Mouse (Mus musculus) erythroblast, adult 5-6 weeks (primary cell): ENCODE data around the gene Thrb. TPM values are rescaled to one million over a fixed set of nuclear protein-coding genes. Genes with fewer than 3 reads are reported as not detected.
"Not testable (repeated sequence)": the region's sequence is repeated elsewhere in the genome, so short reads cannot be mapped to it uniquely, and the experiment has no call there.

Source experiments
- ATAC-seq: replicated peaks from 2 replicates; pipeline ENCODE4 v1.8.0; 2016; ENCODE audit warnings: moderate number of reproducible peaks, mild to moderate bottlenecking, moderate TSS enrichment, inconsistent platforms; ENCODE audit not compliant: poor library complexity, low FRiP score, severe bottlenecking
- total RNA-seq, 2 experiments: library from RNA; stranded (forward) in 1 of 2; stranded (reverse) in 1 of 2; fragments of 150-400 nt in 1 of 2; fragments of 200-764, 138-1000 nt in 1 of 2; gene quantifications; 2 replicates each; pipeline versions ENCODE4 v1.2.3 to v1.2.4; 2015 to 2017; ENCODE audit warnings: low replicate concordance in 2 of 2

Thrb gene
- total RNA-seq, 2 experiments from 2014 or later: not detected

DNA sequence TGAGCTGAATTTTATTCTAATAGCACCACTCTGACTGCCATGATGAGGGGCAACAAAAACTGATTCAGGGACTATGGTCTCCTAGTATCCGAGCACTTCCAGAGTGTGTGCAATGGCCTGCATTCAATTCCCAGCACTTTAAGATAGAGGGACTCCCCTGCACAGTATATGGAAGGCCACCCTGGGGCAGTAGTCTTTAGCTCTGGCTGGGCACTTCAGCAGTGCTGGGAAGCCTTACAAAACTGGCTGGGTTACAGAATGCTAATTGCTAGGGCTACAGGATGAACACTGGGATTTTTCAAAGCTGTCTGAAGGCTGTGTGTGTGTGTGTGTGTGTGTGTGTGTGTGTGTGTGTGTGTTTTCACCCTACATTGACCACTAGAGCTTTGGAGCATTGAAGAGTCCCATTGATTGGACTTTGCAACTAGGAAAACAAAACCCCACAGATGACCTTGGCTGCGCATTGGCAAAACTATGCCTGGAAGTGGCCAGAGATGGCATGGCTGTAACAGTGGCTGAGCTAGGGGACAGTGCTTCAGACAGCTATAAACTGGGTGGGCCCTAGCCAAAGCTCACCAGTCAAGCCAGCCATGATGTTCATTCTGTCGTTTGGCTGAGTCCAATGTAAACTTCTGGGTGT is 257.2 kb downstream of the Thrb start:
- no peak for ATAC-seq

DNA sequence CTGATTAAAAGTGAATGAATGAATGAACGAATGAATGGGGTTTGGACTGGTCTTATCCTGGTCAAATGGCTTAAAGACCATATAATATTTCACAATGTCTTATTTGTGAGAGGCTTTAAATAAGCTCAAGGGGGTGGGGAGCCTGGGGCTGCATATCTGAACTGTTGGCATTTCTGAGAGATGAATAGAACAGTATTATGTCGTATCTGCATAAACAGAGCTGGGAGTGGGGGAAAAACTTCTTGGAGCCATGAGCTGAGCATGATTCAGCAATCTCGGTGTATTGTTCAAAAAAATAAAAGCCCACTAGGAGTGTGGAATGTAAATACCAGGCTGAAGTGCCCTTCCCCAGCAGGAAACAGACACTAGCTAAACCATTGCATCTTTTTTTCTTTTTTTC is 257.8 kb downstream of the Thrb start:
- ATAC-seq: no peak

DNA sequence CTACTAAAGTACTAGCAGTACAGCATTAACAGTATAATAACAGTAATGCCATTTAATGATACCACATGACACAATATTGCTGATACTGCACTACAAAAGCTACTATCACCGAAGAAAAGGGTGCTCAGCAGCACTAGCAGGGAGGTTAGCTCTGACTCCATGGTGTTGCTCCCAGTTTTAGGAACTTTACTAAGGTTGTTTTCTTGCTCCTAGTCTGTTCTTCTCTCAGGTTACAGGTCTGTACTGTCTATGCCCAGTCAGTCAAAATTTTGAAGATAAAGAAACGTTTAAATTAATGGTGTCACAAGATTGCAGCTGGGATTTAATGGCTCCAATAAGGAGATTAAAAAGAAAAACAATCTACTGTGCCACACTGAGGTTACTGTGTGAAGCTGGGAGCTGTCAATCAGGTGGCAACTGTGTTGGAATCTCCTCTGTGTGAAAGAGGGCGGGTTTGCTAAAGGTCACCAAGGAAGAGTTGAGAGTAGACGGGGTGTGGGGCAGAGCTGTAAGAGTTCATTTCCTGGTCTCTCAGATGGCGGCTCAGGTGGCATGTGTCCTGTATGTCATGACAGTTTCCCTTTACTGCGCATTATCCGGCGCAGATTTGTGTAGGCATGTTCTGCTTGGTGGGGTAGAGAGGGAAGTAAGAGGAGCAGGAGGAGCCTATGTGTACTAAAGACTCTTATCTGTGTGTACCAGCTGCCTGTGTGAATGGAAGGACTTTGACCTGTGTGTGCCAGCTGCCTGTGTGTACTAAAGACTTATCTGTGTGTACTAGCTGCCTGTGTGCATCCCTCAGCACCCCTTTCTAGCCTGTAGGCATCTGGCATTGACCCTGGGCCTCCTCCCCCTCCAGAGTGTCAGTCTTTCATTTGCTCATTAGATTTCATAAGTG is 263.0 kb downstream of the Thrb start:
- no peak for ATAC-seq

DNA sequence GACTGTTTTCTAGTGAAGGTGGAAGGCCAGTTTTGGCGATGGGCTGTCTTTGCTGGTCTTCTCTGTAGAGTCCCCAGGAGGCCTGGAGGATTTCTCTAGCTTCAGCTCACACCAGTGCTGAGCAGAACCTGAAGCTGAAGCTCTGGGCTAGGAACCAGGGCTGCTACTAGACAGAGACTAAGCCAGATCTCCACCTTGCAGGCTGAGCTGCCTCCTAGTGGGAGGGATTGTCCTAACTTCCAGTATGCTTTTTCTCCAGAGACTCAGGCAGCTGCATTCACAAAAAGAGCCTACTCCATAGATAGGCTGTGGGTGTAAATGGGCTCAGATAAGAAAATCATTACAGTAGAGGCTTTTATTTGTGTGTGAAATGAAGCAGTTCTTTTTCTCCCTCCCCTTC is 267.4 kb downstream of the Thrb start:
- ATAC-seq: no peak

DNA sequence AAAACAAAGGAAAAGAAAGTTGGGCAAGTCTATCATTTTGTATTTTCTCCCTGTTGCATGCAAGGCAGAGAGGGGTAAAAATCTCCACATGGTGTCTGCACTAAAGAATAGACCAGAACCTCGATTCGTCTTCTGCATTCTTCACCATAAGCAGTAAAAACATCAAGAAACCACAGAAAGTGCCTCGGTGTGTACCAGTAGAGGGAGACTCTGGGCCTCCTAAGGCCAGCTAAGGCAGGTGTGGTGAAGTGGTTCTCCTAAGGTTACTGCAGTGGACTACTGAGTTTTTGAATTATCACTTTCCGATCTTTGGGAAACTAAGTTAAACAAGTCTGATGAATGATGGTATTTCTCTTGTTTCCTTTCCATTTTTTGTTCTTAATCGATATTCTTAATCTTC is 269.5 kb downstream of the Thrb start:
- no peak for ATAC-seq

DNA sequence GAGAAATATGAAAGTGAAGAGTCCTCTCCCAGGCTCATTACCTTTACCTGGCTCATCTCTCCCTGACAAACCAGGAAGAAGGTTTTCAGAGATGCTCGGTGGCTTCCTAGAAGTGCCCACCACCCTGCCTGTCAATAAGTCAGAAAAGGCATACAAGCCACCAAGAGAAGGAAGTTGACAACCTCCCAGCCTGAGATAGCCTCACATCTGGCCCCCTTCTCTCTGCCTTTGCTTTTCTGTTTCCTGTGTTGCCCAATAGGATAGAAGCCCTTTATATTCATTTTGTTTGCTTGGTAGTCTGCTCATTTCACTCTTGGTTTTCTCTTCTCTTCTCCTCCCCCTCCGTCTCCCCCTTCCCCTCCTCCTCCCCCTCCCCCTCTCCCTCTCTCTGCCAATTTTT is 273.4 kb downstream of the Thrb start:
- ATAC-seq: no peak

DNA sequence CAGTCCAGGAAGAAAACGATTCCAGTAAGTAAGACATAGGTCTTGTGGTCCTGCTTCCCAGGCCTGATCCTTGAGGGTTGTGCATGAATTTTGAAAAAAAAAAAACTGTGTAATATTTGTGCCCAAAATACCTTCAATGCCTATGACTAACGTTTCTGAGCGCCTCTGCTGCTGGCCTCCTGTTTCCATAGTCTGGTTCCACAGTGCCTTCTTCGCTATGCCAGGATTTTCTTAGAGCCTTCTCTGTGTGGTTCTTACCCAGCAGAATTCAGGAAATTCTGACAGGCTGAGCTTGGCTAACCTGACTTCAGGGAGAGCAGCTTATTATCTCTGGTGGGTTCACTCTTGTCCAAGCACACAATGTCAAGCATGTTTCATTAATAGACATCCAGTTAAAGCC is 274.7 kb downstream of the Thrb start:
- ATAC-seq: not testable (repeated sequence)

DNA sequence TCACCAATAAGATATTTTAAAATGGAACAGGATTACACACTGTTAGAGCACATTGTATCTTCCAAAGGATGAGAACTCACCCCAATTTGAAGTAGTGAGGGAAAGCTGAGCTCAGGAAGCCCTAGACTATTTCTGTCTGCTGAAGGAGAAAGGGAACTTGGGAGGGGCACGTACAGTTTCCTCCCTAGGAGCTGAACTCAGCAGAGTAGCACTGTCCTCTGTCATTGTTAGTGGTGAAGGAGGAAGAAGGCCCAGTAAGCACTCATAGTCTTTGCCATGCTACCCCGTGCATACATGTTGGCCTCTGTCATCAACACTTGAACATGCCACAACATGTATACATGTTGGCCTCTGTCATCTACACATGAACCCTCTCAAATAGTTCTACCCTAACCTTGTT is 294.0 kb downstream of the Thrb start:
- ATAC-seq: no peak

DNA sequence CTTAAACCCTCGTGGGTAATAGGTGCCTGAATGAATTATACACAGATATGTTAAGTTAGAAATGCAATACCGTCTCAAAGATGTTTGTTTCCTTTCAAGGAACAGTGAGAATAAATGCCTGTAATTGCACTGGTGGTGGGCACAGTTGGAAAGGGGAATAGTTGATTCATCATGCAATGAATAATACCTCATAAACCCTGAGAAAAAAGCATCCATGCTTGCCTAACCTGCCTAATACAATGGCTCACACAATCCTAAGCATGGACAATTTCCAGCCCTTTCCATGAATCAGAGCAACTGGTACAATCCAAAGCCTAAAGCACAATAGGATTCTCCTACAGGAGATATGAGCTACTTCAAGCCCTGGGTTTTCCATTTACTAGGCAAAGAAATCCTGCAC is 299.8 kb downstream of the Thrb start:
- ATAC-seq: no peak

DNA sequence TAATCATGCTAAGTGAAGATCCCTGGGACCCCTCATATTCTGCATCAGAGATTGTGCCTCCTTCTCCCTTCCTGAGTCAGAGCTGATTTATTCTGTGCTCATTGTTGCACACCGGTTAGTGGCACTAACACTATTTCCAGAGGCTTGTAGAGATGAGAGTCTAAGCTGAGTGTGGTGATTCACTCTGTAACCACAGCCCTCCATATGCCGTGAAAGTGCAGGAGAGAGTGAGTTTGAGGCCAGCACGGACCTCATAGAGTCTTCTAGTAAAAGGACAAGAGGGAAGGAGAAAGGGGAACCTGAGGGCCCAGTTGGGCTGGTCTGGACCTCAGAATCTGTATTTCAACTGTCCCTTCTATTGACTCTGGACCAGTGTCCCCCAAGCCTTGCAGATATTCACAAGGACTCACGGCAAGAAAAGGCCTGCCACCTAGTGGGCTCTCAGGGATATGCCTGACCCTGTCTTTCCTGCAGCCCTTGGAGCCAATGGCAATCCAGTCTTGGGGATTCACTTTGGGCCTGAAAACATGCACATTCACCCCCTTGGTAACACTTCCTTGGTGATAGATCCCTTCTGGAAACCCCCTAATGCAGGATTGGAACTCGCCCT is 307.2 kb downstream of the Thrb start:
- ATAC-seq: no peak

DNA sequence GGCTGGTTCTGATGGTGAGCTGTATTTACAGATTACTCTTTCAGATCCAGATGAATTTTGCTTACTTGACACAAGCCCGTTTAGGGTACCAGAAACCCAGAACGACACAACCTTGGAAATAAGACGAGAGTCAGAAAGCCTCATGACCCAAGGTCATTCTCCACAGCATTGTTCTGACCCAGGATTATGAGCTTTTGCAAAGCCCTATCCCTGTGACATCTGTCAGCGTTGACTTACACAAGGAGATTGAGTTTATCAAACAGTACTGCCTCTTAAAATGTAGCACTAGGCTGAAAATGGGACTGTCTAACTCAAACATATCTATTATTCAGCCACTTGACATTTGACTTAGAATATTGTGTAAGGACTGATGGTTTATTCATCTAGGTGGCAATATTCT is 312.1 kb downstream of the Thrb start:
- ATAC-seq: no peak

DNA sequence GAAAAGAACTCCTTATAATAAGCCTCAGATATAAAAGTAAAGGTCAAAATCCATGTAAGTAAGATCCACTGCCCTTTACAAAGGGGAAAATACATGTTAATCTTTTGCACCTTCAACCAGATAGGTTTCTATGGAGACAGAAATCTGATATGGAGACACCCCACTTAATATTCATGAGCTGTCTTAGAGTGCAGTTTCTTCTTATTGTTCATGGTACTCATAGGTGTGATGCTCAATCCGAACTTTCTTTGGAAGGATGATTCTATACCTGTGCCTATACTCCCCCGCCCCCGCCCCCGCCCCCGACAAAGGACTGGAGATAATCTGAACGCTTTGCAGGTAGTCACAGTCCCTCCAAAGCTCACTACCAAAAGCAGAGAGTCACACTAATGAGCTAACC is 312.6 kb downstream of the Thrb start:
- ATAC-seq: no peak

DNA sequence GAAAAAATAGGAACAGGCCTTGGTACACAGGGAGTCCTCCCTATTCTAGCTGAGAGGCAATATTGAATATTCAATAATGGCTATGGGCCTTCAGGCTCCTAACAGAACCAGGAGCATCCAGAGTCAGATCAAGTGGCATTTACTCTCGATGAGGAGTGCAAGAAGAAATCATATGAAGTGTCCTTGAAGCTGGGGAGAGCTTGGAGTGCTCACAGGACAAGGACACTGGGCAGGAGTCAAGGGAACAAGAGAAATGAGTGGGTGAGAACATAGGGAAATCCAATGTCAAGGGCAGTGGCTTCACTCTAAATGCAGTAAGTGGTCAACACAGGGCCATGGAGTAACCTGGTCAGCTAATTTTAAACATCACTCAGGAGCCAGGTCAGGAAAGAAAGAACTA is 315.7 kb downstream of the Thrb start:
- ATAC-seq: no peak

DNA sequence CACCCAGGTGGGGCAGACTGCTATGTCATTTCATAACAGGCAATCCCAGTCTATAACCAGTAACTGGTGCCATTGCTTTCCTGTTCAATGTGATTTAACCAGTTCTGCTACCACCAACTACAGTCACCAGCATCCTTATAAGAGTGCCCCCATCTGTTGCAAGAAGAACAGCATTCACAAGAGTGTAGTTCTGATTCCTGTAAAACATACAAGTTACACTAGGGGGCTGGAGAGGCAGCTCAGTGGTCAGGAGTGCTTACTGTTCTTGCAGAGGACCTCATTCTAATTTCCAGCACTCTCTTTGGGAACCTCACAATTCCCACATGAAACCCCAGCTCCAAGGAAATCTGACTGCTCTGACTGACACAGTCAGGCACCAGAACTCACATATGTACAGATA is 318.2 kb downstream of the Thrb start:
- no peak for ATAC-seq

DNA sequence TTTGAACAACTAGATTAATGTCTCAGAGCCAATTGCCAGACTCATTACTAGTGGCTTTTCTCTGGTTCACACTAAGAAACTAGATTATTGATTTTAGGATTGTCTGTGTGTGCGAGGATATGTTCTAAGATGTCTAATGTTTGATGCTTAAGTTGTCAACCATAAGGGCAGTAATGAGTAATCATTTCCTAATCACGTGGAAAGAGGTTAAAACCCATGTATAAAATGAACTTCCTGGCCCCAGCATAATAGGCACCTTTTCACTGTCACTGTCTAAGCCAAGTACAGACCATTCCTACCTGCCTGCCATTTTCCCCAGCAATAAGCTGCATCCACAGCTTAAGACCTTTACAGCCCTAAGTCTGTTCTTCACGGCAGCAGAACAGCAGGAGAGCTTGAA is 321.2 kb downstream of the Thrb start:
- ATAC-seq: no peak

DNA sequence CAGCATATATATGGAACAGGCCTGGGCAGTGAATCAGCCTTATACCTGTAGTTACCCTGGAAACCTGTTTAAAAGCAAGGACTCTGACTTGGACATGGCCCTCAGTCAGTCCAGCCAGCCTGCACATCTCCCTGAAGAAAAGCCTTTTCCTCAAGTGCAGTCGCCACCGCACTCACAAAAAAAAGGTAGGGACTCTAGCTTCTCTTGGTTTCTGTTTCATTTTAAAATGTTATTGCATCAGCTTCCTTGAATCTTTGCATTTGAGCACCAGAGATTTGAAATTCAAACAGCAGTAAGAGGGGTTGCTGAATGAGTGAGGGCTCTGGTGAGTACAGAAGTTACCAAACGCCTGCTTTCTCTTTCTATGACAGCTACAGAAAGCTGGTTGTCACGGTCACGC is 322.0 kb downstream of the Thrb start:
- no peak for ATAC-seq

DNA sequence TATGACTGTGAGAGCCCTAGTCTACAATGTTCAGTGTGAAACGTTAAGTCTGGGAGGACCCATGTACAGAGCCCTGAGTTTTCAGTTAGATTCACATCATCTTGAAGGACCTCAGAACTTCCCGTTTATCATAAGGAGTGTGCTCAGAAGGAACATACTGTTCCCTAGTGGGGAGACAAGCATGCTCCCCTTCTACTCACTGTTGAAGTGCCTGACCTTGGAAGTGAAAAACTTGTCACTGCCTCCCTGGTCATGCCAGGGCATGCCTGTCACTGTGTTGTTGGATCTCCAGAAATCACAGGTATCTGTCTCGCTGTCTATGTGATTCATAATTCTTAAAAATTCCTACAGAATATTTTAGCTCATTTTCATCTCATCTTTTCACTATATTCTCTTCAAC is 323.3 kb downstream of the Thrb start:
- ATAC-seq: no peak

DNA sequence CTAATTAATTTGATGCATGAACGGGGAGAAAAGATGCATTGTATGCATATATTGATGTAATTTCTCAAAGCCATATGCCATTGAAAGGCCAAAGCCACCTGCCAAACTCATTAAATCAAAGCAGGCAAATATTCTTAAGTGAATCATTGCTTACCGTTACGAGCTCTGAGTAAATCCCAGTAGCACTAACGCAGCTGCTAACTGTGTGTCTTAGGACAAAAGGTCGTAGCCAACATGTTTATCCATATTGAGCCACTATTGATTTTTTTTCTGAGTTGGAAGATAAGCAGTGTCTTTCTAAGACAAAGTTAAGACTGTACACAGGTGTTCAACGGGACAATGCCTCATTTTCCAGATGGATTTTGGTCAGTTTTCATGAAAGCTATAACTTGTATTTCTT is 323.8 kb downstream of the Thrb start:
- no peak for ATAC-seq

DNA sequence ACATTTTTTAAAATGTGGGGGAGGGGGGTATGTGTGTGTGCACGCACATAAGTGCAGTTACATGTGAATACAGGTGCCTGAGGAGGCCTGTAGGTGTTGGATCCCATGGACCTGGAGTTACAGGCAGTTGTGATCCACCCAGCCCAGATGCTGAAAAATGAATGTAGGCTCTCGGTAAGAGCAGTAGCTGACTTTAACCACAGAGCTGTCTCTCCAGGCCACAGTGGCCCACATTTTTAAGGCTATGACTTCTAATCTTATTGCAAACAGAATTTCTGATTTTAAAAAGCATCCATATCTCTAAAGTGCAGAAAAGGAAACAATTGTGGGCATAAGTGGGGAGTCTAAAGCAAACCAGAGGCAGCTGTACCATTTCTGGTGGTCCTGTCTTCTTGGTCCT is 328.5 kb downstream of the Thrb start:
- ATAC-seq: no peak

DNA sequence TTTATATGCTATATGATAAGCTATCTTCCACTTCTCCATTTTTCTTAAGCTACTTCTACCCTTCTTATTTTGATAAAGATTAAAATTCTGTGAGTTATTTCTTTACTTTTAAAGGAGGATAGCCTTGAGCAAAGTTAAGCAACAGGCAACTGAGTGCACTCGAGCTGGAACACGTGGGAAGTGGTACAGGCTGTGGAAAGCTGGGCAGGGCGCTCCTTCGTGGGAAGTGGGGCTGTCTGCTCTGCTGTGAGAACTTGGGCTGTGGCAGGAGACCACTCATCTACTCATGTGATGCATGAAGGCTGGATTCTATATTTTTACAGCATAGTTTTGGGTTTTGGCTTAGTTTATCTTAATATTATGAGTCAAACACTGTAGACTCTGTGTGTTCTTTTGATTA is 329.1 kb downstream of the Thrb start:
- no peak for ATAC-seq

DNA sequence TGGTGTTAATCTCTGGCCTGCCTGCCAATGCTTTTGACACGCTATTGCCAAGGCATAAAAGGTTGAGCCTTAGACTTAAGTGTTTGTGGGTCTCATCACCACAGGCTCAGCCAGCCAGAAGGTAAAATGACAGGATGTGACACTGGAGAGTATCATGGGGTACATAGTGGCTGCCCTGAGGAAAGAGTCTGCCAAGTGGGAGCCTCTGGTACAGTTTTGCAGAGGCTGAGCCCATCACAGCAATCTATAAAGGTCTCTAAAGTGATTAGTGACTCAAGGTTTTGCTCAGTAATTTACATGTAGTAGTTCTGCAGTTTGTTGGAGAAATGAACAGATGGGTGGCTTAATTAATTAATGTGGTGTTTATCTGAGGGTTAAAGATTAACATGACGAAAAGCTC is 330.1 kb downstream of the Thrb start:
- no peak for ATAC-seq
